Mouse (Mus musculus) neural tube, embryonic 12.5 days (tissue): ENCODE data around the gene Maz. TPM values are rescaled to one million over a fixed set of nuclear protein-coding genes. Genes with fewer than 3 reads are reported as not detected.
A peak's percentile ranks its signal among the peaks of the same experiment; 100 is the strongest.

Source experiments
- ATAC-seq: fragments of 200-750 bp; cut with Nextera tagmentation; 2 replicates; pipeline ENCODE4 v1.8.0; 2017; ENCODE audit warnings: low read depth, mild to moderate bottlenecking, moderate TSS enrichment, moderate library complexity; ENCODE audit not compliant: low FRiP score
- H3K27ac ChIP-seq: fragments of 300-500 bp; sonication (generic); 2 replicates; pipeline ENCODE4 v1.5.1; 2016
- H3K27me3 ChIP-seq: fragments of 300-500 bp; sonication (generic); replicated peaks from 2 replicates; pipeline ENCODE4 v1.6.1; 2016; ENCODE audit warnings: mild to moderate bottlenecking
- H3K36me3 ChIP-seq: fragments of 300-500 bp; sonication (generic); 2 replicates; pipeline ENCODE4 v1.6.1; 2016; ENCODE audit warnings: mild to moderate bottlenecking
- H3K4me1 ChIP-seq: fragments of 300-500 bp; sonication (generic); 2 replicates; pipeline ENCODE4 v1.6.1; 2016
- H3K4me2 ChIP-seq: fragments of 300-500 bp; sonication (generic); replicated peaks from 2 replicates; pipeline ENCODE4 v1.6.1; 2016; ENCODE audit warnings: mild to moderate bottlenecking
- H3K4me3 ChIP-seq: fragments of 300-500 bp; sonication (generic); 2 replicates; pipeline ENCODE4 v1.5.1; 2016
- H3K9ac ChIP-seq: fragments of 300-500 bp; sonication (generic); 2 replicates; pipeline ENCODE4 v1.6.1; 2016; ENCODE audit warnings: mild to moderate bottlenecking
- H3K9me3 ChIP-seq: fragments of 300-500 bp; sonication (generic); 2 replicates; pipeline ENCODE4 v1.6.1; 2016; ENCODE audit warnings: mild to moderate bottlenecking
- WGBS: fragments of 180-500 bp; shearing (Covaris S2); methylation state at CpG from one replicate; pipeline ENCODE4 v1.1.7; 2016; 5-methylcytosine and 5-hydroxymethylcytosine counted together
- polyA plus RNA-seq: library from polyadenylated mRNA; unstranded; fragments of >200 nt; fragmentation: Nextera tagmentation; extraction: Ambion mirVana; gene quantifications from 2 replicates; pipeline ENCODE4 v1.2.1, GENCODE M21; 2016

Gene Maz
- polyA plus RNA-seq, 1 experiment from 2014 or later: 134 TPM

DNA sequence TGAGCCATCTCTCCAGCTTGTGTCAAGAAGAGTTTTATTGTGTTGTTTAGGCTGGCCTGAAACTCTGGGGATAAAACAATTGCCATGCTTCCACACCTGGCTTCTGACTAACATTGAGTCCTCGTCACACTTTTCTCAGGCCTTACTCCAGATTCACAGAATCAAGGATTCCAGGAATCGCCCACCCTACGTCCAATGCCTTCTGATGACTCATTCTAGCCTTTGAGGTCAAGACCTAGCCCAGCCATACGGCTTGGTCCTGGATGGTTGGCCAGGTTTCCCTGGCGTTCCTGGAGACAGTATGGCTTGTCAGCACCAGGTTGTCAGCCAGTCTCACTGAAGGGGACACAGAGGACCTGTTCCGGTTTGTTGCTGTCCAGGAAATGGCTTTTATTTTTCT is 14.5 kb downstream of the Maz start:
- Histone ChIP-seq H3K4me2 (no peak overlapping the region), H3K4me1 (peaks cover 30% of the 10 kb centered on the region), H3K36me3 (peaks cover 27% of the 10 kb centered on the region), H3K27me3 (no peaks in the 10 kb centered on the region), H3K27ac (no peak overlapping the region), H3K9ac (no peak overlapping the region), H3K4me3 (no peak overlapping the region), H3K9me3 (no peaks in the 10 kb centered on the region)
- WGBS: 93% methylated on average over 6 of the region's 6 CpGs
- no peak for ATAC-seq

DNA sequence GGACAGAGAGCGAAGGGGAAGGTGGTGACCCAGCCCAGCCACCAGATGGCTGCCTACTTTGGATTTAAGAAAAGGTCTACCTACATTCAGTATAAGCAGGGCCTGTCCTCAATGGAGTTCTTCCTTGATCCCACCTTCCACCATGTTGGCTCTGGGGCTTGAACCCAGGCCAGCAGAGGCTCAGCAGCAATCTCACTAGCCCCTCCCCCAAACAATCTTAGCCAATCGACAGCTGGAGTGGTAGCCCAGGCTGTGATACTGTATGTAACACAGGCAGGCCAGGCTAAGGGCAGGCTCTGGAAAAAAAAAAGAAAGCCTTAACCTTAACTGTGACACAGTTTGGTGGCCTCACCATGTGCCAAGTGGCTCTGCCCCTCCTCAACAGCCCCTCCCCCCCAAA is 15.1 kb downstream of the Maz start:
- H3K27me3 ChIP-seq: no peaks in the 10 kb centered on the region
- H3K27ac ChIP-seq: no peak overlapping the region
- no peak overlapping the region for H3K4me3 ChIP-seq
- no peaks in the 10 kb centered on the region for H3K9me3 ChIP-seq
- ATAC-seq: no peak
- H3K4me2 ChIP-seq: no peak overlapping the region
- peaks cover 27% of the 10 kb centered on the region for H3K36me3 ChIP-seq
- H3K4me1 ChIP-seq: peaks cover 30% of the 10 kb centered on the region
- 72% methylated on average over 2 of the region's 2 CpGs for WGBS
- H3K9ac ChIP-seq: no peak overlapping the region

DNA sequence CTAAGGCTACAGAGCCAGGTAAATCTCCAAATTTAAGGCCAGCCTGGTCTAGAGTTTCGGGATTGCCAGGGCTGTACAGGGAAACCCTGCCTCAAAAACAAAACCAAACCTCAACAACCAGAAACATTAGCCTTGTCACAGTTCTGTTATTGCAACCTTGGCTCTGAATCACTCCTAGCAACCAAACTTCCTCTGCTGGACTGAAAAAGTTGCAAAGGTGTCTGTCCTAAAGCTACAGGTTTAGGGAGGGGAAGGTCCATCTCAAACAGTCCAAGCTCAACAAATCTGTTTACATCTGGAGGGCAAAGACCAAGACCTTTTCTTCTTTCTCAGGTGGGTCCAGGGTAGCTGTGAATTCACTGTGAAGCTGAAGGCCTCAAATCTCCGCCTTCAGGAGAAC is 15.8 kb downstream of the Maz start:
- Histone ChIP-seq H3K4me1 (peaks cover 28% of the 10 kb centered on the region), H3K9me3 (no peaks in the 10 kb centered on the region), H3K36me3 (peaks cover 27% of the 10 kb centered on the region), H3K4me3 (no peak overlapping the region), H3K9ac (no peak overlapping the region), H3K27ac (no peak overlapping the region), H3K4me2 (no peak overlapping the region), H3K27me3 (no peaks in the 10 kb centered on the region)
- 94% methylated on average over 2 of the region's 2 CpGs for WGBS
- ATAC-seq: no peak

DNA sequence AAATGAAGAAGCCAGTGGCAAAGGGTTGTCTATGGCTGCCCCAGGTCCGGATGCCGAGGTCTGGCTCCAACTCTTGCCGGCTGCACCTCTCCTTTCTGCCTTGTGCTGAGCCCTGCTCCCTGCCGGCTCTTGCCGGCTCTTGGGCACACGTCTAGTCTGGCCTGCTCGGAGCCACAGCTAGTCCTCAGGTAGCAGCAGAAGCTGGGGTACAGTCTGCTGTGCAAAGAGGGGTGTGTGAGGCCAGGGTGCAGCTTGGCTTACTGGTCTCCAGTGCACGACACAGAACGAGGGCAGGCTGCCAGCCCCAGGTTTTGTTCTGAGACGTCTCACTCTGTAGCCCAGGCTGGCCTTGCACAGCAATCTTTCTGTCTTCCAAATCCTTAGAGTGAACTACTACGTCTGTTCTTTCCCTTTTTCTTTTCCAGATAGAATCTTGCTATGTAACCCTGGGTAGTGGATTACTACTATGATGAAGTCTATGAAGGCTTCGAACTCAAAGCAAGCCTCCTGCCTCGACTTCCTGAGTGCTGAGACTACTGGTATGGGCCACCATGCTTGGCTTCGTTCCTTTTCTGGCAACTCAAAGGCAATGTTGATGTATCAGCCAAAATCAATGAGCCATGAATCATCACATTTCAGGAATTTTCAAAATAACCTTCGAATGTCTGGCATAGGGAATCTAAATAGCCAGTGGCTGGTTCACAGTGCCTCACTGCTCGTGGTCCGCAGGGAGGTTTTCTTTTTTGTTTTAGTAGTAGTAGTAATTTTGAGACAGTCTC is 17.3 kb downstream of the Maz start:
- Histone ChIP-seq H3K36me3 (peaks cover 17% of the 10 kb centered on the region), H3K9ac (no peak overlapping the region)

DNA sequence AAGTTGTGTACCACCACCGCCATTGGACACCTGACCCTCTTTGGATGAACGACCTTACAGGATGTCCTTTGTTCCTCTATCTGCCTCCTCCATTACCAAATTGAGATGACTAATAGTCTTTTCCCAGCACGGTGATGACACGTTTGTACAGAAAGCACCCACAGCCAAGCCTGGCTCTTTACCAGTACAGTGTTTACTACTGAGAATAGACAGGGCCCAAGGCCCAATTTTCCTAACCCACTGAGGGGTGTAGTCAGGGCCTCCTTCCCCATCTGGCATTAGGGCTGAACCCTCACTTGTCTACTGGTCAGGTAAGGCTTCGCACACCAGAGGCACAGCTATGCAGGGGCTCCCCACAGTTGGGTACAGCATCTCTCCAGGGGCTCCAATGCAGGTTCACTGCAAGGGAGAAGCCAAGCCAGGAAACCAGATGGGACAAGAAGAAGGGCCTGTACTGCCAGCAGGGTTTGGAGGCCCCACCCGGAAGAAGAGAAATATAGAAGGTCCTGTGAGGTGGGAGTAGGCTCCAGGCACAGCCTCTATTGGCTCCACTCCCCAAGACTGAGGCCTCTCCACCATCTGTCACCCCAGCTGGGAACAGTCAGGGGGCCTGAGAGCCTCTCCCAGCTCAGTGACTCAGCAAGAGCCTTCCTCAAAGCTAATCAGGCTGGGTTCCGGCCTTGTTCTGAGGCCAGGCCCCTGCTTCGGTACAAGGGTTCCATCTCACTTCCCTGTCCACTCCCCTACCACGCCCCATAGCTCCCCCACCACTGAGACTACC is 18.4 kb downstream of the Maz start:
- no peak overlapping the region for H3K4me3 ChIP-seq
- H3K36me3 ChIP-seq: peaks cover 6% of the 10 kb centered on the region
- peak overlapping the region; percentile 20; the same call in 1 of the 2 replicates for H3K27ac ChIP-seq
- H3K4me2 ChIP-seq: no peak overlapping the region
- no peaks in the 10 kb centered on the region for H3K27me3 ChIP-seq
- H3K9me3 ChIP-seq: no peaks in the 10 kb centered on the region
- H3K9ac ChIP-seq: peak overlapping the region; percentile 40; the same call in 1 of the 2 replicates
- H3K4me1 ChIP-seq: peaks cover 7% of the 10 kb centered on the region; the same call in 1 of the 2 replicates
- no peak for ATAC-seq
- 66% methylated on average over 9 of the region's 9 CpGs for WGBS

More for the DNA sequence above, 17.3 kb downstream of the Maz start:
- H3K27ac ChIP-seq: no peak overlapping the region
- no peaks in the 10 kb centered on the region for H3K27me3 ChIP-seq
- peaks cover 12% of the 10 kb centered on the region for H3K4me1 ChIP-seq
- no peak overlapping the region for H3K4me3 ChIP-seq
- no peak for ATAC-seq
- no peak overlapping the region for H3K4me2 ChIP-seq
- H3K9me3 ChIP-seq: no peaks in the 10 kb centered on the region
- WGBS: 88% methylated on average over 17 of the region's 17 CpGs

DNA sequence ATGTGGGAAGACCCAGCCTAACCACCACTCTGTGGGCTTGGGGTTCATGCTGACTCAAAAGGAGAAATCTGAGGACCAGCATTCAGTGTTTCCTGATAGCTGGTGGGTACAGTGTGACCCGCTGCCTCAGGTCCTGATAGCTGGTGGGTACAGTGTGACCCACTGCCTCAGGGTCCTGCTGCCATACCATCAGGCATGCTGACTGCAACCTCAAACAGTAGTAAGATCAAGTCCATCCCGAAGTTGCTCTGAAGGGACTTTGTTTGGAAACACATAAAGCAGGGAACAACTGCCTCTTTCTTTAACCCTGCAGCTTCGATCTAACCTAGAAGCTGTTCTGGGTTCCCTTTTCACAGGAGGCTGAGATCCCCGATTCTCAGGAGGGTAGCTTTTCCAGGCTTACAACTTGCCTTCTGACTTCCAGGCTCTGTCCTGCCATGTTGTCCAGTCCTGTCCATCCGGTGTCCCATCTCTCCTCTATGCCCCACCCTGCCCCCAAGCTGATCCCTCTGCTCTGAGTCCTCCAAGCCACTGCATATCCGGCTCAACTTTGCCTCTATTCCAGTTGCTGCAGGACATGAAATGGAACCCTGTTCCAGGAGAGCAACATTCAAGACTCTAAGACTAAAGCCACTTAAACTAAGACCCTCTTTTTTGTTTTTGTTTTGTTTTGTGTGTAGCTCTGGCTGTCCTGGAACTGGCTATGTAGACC is 19.4 kb downstream of the Maz start:
- Histone ChIP-seq H3K4me1 (peaks cover 7% of the 10 kb centered on the region; the same call in 1 of the 2 replicates), H3K4me2 (no peak overlapping the region), H3K27ac (no peak overlapping the region), H3K9ac (no peak overlapping the region), H3K27me3 (no peaks in the 10 kb centered on the region), H3K4me3 (no peak overlapping the region), H3K9me3 (no peaks in the 10 kb centered on the region), H3K36me3 (no peaks in the 10 kb centered on the region)
- ATAC-seq: no peak
- 84% methylated on average over 6 of the region's 6 CpGs for WGBS

DNA sequence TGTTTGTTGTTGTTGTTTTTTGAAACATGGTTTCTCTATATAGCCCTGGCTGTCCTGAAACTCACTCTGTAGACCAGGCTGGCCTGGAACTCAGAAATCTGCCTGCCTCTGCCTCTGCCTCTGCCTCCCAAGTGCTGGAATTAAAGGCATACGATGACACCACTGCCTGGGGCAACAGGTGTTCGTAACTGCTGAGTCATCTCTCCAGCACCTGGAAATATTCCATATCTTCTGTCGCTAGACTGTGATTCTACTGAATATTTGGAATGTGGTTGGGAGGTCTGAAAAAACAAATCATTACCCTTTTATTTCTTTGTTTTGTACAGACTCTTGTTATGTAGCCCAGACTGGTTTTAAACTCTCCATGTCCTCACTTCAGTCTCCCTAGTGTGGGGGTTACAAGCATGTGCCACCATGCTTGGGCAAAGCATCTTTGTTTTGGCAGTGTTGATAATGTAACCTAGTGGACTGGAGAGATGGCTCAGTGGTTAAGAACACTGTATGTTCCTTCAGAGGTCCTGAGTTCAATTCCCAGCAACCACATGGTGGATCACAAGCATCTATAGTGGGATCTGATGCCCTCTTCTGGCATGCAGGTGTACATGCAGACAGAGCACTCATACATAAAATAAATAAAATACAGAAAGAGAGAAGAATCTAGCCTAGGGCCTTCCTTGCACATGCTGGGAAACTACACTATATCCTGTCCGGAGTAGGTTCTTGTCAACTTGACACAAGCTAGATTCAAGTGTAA is 22.5 kb downstream of the Maz start:
- H3K9me3 ChIP-seq: no peaks in the 10 kb centered on the region
- peaks cover 7% of the 10 kb centered on the region; the same call in 1 of the 2 replicates for H3K4me1 ChIP-seq
- ATAC-seq: no peak
- no peaks in the 10 kb centered on the region for H3K36me3 ChIP-seq
- WGBS: 90% methylated on average over 4 of the region's 4 CpGs
- no peak overlapping the region for H3K4me2 ChIP-seq
- H3K27me3 ChIP-seq: no peaks in the 10 kb centered on the region
- H3K27ac ChIP-seq: no peak overlapping the region
- no peak overlapping the region for H3K4me3 ChIP-seq
- H3K9ac ChIP-seq: no peak overlapping the region

DNA sequence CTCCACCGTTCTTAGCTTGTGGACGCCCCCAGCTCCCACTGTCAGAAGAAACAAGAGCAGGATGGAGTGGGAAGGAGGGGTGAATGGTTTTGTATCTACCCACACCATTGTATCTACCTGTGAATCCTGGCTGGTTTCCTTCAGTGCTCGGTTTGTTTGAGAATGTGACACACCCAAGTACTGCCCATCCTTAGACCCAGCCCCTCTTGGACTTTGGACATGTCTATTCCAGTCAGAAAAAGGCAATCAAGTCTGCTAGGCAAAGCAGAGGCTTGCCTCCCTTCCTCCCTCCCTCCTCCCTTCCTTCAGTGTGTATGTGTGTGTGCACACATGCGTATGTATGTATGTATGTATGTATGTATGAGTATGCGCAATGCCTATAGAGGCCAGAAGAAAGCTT is 23.2 kb downstream of the Maz start:
- 92% methylated on average over 5 of the region's 5 CpGs for WGBS
- Histone ChIP-seq H3K27ac (no peak overlapping the region), H3K27me3 (no peaks in the 10 kb centered on the region), H3K4me2 (no peak overlapping the region), H3K9me3 (no peaks in the 10 kb centered on the region), H3K4me3 (no peak overlapping the region), H3K4me1 (peaks cover 3% of the 10 kb centered on the region; the same call in 1 of the 2 replicates), H3K36me3 (no peaks in the 10 kb centered on the region), H3K9ac (no peak overlapping the region)
- ATAC-seq: no peak

DNA sequence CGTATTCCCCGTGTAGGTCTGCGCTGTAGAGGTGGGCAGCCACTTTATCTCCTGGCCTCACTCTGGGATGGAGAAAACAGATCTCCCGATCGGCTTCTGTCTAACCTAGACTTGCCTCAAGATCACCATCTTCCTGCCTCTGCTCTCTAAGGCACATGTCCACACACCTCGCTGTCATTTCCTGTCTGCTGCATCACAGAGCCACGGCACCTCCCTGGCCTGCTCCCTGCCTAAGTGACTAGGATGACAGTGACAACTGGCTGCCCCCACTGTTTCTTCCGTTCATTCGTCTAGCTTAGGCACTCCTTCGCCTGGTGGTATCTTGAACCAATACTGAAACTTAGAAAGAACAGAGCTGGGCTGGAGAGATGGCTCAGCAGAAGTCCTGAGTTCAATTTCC is 27.3 kb downstream of the Maz start:
- no peak overlapping the region for H3K27ac ChIP-seq
- no peak overlapping the region for H3K4me3 ChIP-seq
- H3K9me3 ChIP-seq: no peaks in the 10 kb centered on the region
- no peak overlapping the region for H3K4me2 ChIP-seq
- no peak for ATAC-seq
- no peak overlapping the region for H3K9ac ChIP-seq
- H3K4me1 ChIP-seq: no peaks in the 10 kb centered on the region
- WGBS: 89% methylated on average over 10 of the region's 10 CpGs
- no peaks in the 10 kb centered on the region for H3K36me3 ChIP-seq
- H3K27me3 ChIP-seq: no peaks in the 10 kb centered on the region

DNA sequence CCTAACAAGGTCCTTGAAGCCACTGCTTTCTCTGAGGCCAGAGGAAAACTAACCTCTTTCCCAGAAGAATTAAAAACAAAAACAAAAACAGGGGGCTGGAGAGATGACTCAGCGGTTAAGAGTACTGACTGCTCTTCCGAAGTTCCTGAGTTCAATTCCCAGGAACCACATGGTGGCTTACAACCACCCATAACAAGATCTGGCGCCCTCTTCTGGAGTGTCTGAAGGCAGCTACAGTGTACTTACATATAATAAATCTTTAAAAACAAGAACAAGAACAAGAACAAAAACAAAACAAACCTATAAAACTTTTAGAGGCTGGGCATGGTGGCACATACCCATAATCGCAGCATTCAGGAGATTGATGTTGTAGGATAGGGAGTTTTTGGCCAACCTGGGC is 30.4 kb downstream of the Maz start:
- H3K36me3 ChIP-seq: no peaks in the 10 kb centered on the region
- no peak overlapping the region for H3K9ac ChIP-seq
- ATAC-seq: no peak
- no peak overlapping the region for H3K4me3 ChIP-seq
- H3K4me2 ChIP-seq: no peak overlapping the region
- no peaks in the 10 kb centered on the region for H3K9me3 ChIP-seq
- H3K27me3 ChIP-seq: no peaks in the 10 kb centered on the region
- 87% methylated on average over 4 of the region's 4 CpGs for WGBS
- H3K4me1 ChIP-seq: no peaks in the 10 kb centered on the region
- no peak overlapping the region for H3K27ac ChIP-seq

DNA sequence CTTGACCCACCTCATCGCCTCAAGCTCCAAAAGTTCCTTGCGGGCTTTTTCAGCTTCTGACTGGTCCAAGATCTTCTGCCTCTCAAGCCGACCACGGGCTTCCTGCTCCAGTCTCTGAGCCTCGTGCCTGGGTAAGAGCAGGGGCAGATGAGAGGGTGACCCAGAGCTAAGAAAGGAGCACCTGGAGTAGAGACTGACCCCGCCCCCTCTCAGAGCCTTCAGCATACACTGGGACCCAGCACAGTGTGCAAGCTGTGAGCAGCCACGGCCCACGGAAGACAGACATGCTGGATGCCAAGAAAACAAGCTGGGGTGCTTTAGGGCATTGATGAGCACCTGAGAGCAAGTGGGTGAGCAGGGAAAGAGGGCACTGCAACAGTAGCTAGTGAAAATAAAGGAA is 38.0 kb downstream of the Maz start:
- Histone ChIP-seq H3K4me1 (no peaks in the 10 kb centered on the region), H3K9ac (no peak overlapping the region), H3K4me2 (no peak overlapping the region), H3K9me3 (no peaks in the 10 kb centered on the region), H3K27me3 (no peaks in the 10 kb centered on the region), H3K27ac (no peak overlapping the region), H3K36me3 (no peaks in the 10 kb centered on the region), H3K4me3 (no peak overlapping the region)
- WGBS: 73% methylated on average over 8 of the region's 8 CpGs
- ATAC-seq: no peak
